Mouse (Mus musculus) heart, postnatal 25 days (tissue): Measurements from ENCODE around the gene Cnbp. TPM values are rescaled to one million over a fixed set of nuclear protein-coding genes. Genes with fewer than 3 reads are reported as not detected.
A peak's percentile ranks its signal among the peaks of the same experiment; 100 is the strongest.

Experiments
- DNase-seq: peaks from one replicate; pipeline ENCODE4 v3.0.0; 2022; ENCODE audit warnings: low spot score
- intact Hi-C: fragments of 180-260 bp; cut with DNase I; formaldehyde crosslinking; loops from one replicate; pipeline ENCODE4 v1.15.1; 2025
- total RNA-seq, 2 experiments: library from RNA; stranded (reverse); gene quantifications; 2 replicates each; pipeline ENCODE4 v1.2.3; 2021

Cnbp gene
- total RNA-seq, 2 experiments from 2014 or later: 279 to 311 TPM

DNA sequence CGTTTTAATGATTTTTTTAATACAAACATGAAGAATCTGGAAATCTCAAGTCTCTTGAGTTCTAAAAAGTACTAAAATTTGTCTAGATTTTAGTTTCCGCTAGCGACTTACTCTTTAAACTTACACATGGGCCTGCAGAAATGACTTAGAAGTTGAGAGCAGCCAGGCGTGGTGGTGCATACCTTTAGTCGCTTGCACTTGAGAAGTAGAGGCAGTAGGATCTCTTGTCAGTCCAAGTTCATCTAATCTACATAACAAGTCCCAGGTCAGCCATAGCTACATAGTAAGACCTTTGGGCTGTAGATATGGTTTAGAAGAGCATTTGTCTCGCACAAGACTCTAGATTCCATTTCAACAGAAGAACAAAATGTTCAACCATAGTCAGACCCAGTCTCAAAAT is 965 bp upstream of the Cnbp start:
- intact Hi-C loops: loop anchor here (2.0 kb wide), 1 partner anchor 35 kb away; the partner anchor contains the start of gene Copg1
- DNase-seq: no peak

DNA sequence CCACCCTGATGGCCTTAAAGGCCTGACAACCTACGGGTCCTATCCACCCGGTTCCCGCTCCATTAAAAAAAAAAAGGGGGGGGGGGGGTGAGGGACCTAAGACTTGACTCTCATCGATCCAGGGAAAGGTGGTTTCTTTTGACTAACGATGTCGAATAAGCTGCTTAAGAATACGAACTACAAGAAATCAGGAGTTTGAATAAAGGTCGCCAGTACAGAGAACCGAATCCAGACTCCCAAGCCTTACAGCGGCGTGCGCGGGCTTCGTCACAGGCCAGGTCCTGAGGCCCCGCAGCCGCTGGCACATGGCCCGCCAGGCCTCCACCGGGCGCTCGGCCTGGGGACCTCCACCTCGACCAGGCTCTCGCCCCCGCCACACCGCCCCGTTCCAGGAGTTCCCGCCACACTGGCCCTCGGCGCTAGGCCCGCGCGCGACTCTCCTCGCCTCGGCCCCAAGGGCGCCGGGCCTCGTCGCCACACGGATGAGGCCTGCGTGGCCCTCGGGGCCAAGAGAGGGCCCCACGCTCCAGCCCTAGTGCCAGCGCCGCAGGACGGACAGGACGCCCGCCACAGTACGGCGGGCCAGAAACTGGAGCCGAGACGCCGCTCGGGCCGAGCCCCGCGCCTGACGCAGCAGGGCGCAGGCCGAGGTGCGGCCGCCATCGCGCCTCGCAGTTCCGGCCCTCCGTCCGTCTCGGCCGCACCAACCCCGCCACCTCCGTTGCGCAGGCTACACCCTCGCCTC is 579 bp downstream of the Cnbp start:
- intact Hi-C loops: loop anchor here (2.0 kb wide), 1 partner anchor 36 kb away; the partner anchor contains the start of gene Copg1

DNA sequence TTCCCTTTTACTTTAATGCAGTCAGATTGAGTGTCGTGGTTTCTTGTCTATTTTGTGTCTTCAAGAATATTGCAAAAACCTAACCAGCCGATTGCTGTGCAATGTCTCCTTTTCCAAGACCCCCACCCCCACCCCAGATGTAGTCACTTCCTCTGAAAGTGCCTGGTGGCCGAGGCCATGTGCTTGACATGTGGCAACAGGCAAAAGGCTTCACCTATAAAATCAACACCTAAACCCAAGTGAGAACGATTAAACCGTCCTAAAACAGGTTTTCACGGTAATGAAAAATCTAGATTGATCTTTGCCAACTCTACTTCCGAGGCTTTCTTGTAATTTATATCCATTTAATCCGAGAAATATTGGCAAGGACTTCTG is 1.1 kb downstream of the Cnbp start:
- intact Hi-C loops: loop anchor here (2.0 kb wide), 1 partner anchor 37 kb away; the partner anchor contains the start of gene Copg1

More for the DNA sequence above, 579 bp downstream of the Cnbp start:
- DNase-seq: peak; percentile 35

DNA sequence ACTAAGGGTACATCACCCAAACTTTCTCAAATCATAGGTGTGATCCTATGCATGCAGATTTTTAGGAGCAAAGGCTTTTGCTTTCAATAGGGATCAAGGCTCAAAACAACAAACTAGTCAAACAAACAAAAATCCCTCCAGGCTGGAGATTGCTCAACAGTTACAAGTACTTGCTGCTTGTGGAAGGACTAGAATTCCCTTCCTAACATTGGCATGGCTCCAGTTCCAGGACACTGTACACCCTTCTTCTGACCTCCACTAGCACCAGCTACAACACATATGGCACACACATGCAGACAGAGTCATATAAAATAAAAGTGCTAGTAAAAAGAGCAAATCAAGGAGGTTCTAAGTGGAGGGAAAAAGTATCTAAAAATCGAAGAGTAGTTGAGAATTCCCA is 4.1 kb downstream of the Cnbp start:
- DNase-seq: no peak
- intact Hi-C loops: no loop called here

More for the DNA sequence above, 1.1 kb downstream of the Cnbp start:
- no peak for DNase-seq

DNA sequence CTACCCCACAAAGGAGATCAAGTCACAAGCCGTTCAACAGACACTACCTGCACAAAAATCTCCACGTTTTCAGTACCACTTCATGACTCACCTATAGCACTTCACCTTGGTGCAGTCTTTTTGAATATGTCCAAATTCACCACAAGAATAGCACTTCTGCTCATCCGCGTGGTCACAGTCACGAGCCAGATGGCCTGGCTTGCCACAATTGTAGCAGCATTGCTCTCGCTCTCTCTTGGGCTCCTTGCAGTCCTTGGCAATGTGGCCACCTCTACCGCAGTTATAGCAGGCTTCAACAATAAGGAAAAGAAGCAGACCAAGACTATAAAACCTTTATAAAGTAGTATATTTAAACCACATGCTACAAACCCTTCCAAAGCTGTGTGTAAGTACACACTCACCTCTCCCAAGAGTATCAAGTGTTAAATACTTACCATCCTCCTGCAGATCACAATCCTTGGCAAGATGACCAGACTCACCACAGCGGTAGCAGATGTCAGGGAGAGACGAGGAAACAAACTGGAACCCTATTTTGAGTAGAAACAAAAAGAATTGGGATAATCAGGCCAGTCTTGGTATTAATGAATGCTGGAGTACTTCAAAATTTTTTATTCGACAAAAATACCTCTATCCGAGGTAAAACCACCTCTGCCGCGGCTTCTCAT is 5.7 kb downstream of the Cnbp start:
- intact Hi-C loops: no loop called here
- DNase-seq: no peak

DNA sequence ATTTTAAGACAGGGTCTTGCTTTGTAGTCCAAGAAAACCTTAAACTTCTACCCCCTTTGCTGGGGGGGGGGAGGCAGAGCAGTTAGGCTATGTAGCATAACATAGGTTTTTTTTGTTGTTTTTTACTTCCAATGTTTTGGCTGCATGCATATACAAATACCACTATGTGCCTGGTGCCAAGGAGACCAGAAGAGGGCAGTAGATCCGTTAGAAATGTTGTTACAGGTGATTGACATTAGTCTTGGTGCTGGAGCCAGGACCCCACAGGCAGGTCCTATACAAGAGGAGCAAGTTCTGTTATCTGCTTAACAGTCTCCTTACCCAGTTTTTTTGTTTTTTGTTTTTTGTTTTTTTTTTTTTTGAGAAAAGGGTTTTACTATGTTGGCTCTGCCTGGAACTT is 8.7 kb downstream of the Cnbp start:
- intact Hi-C loops: no loop called here
- DNase-seq: no peak

DNA sequence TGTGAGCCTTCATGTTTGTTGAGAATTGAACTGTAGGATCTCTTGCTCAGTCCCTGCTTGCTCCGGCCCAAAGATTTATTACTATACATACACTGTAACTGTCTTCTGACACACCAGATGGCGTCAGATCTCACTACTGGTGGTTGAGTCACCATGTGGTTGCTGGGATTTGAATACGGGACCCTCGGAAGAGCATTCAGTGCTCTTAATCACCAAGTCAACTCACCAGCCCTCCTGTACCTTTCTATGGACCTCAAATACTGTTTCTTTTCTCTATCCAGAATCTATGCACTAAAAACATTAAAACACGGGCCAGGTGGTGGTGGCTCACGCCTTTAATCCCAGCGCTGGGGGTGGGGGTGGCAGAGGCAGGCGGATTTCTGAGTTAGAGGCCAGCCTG is 9.3 kb downstream of the Cnbp start:
- intact Hi-C loops: no loop called here
- DNase-seq: no peak

DNA sequence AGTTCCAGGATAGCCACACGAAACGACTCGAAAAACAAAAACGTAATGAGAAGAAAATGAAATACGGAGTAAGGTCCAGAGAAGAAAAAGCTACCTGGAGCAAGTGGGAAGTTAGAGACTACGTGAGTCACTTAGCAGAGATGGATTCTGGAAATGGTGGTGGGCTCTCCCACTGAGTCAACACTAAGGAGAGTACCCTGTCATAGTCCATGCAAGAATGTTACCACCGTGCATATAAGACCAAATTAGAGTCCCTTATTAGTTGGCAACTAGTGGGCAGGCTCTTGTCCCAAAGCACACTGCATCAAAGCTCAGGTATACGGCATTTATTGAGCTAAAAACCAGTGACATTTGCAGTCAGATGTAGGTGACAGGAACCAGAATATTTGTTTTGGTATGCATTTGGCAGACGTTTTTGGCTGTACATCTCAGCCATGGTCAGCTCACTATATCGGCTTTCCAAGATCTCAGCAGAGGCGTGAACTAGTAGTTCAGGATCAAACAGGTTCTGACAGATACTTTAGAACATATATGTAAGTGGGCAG is 11.0 kb downstream of the Cnbp start:
- intact Hi-C loops: loop anchor here (5.0 kb wide), 2 partner anchors 47 to 78 kb away; partner anchors contain the start of gene Copg1
- no peak for DNase-seq

DNA sequence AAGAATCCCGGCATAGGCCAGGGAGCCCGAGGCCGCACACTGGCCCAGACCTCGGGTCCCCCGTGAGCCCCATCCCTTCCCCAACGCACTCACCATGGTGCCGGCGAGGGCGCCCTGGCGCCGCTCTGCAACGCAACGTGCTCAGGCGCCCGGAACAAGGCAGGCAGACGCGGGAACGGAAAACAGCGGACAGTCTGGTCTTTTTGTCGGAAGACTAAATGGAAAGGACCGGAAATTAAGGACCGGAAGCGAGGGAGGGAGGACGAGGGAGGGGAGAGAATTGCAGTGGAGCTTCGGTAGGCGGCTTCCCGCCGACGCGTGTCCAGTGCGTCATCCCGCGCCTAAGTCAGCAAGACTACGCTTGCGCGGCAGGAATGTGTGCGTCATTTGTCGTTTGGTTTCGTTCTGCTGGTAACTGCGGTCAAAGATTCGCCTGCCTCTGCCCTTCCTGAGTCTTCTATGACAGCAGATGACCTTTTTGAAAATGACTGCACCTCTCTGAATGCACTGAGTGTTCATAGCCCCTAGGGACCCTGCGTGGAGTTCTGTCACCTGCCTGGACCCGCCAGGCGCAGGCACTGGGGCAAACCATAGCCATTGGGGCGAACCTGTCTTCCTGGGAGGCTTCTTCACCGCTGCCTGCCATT is 12.2 kb downstream of the Cnbp start, which contains the start of gene Isy1:
Isy1 (minus strand) TSS at position 248 of the 647 bp plus-strand sequence.
- intact Hi-C loops: loop anchor here (5.0 kb wide), 2 partner anchors 49 to 76 kb away; partner anchors contain the start of gene Copg1
- DNase-seq: peak; percentile 90

DNA sequence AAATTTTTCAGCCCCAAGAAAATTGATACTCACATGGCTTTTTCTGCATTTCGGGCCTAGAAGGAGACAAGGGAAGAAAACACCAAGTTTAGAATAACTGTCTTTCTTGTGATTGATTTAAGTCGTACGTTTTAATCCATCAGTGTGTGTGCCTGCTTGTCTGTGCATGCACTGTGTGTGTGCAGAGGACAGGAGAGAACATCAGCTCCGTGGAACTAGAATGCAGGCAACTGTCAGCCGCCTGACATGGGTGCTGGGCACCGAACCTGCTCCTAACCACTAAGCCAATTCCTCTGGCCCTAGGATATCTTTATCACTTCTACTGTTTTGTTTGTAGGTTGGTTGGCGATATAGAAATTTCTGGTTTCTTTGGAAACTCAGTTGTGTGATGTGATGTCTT is 15.2 kb downstream of the Cnbp start, which contains the start of gene Gm45140:
Gm45140 (minus strand) TSS at position 101 of the 400 bp plus-strand sequence.
- no peak for DNase-seq
- intact Hi-C loops: loop anchor here (5.0 kb wide), 2 partner anchors 52 to 73 kb away; partner anchors contain the start of gene Copg1

DNA sequence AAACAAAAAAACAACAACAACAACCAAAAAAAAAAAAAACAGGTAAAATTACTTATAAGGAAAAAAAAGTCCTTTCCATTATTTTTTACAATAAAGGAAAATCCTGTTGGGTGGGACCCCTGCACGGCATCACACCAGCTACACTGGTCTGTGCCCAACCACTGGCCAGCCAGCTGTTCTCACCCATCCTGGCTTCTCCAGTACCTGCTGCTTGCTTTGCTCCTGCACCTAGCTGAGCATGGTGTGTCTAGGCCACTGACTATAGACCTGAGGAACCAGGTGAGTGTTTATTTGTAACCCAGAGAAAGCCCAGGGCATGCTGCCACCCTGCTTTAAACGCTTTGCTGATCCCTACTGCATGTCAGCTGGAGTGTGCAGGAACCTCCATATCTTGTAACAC is 30.5 kb downstream of the Cnbp start:
- DNase-seq: no peak
- intact Hi-C loops: no loop called here

DNA sequence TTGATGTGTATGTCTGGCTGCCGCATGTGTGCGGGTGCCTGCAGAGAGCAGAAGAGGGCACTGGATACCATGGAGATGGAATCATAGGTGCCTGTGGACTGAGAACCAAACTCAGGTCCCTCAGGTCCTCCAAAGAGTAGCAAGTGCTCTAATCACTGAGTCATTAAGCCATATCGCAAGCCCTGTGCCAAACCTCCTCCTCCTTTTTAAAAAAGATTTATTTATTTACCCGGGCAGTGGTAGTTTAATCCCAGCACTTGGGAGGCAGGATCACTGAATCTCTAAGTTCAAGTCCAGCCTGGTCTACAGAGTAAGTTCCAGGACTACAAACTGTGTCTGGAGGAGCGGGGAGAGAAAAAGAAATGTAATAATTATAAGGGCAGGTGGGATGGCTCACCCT is 36.4 kb downstream of the Cnbp start:
- intact Hi-C loops: no loop called here
- DNase-seq: no peak

DNA sequence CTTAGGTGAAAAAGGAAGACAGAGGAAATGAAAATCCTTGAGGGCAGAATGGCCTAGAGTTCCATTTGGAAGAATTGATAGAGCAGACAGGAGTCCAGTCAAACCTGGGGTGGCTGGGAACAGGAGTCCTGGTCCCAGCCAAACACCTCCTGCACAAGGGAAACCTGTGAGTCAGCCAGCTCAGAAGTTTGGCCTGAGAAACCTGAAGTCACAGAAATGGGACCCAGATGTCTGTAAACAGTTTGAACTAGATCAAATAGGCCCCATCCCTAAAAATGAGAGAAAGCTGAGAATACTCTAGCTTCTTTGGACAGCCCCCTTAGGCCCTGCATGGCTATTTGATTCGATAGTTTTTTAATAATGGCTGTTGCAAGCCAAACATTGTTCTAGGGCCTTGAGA is 38.2 kb downstream of the Cnbp start:
- intact Hi-C loops: no loop called here

DNA sequence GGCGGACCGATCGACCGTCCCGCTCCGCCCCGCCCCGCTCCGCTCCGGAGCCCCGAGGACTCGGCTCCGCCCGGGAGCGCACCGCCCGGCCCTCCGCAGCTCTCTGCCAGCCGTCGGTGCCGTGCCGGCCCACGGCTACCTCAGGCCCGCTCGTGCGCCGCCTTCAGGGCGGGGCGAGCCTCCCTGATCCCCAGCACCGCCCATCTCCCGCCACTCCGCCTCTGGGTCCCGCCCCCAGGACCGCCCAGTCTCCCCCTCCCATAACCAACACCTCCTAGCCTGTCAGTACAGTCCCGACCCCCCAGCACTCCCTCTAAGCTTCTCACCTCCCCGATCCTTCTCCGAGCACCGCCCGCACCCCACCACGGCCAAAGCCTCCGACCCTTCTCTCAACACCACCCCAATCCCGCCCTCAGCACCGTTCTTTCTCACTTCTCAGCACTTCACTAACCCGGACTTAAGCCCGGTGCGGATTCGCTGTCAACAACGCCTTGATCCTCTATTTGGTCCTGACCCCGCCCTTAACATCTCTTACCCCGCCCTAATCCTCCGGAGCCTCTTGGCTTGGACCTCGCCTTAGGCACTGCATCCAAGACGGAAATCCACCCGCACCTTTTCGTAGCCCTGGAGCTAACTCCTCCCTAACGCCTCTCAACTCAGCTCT is 39.1 kb downstream of the Cnbp start, which contains the start of gene Rab43:
Rab43 (minus strand) TSS at position 490 of the 664 bp plus-strand sequence.
- intact Hi-C loops: no loop called here

More for the DNA sequence above, 38.2 kb downstream of the Cnbp start:
- DNase-seq: no peak

DNA sequence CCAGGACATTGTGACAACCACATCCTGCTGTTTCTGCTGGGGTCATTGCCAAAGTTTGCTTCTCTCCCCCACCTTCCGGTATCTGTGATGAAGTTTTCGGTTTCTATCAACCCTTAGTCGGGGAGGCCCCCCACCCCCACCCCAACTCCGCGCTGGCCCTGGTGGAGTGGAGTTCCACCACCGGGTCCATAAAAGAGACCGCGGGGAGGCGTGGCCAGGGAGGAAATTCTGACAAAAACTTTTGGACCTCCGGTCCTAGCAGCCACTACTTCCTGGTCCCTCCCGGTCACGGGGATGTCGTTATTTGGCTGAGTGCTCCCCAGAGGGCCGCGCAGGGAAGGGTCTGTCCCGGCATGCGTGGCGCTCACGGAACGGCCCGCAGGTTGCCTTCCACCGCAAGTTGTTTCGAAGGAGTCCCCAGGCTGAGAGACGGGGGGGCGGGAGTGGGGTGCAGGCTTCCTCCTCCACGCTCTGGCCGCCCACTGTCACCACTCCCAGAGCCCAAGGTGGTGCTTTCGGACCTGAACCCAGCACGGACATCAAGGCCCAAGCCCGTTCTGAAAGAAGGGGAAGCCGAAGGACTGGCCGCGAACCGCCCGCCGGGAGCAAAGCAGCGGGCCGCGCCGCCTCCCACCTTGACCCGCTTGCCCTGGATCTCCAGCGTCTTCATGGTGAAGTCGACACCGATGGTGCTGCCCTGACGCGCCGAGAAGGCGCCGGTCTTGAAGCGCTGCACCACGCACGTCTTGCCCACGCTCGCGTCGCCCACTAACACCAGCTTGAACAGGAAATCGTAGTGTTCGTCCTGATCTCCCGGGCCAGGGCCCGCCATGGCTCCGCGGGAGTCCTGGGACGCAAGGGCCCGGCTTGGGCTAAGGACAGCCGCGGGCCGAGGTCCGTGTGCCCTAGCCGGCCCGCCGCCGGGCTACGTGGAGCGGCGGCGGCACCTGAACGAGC is 39.9 kb downstream of the Cnbp start:
- DNase-seq: peak; percentile 70
- intact Hi-C loops: no loop called here

More for the DNA sequence above, 39.1 kb downstream of the Cnbp start, which contains the start of gene Rab43:
- DNase-seq: peak; percentile 93

DNA sequence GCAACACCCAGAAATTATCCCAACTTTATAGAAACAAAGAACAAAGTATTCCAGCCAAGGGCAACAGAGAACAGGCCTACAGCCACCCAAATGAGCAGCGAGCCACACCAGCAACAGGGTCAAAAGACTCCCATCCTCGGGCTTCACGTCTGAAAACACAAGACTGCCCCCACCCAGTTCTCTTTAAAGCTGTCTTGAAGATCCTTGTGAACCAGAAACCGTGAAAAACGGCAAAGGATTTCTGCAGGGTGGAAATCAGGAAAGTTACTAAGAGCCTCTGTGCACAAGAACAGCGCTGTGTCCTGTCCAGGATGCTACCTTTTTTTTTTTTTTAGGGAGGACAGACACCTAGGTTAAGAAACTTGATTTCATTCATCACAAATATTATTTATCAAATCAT is 40.6 kb downstream of the Cnbp start:
- DNase-seq: no peak
- intact Hi-C loops: no loop called here

DNA sequence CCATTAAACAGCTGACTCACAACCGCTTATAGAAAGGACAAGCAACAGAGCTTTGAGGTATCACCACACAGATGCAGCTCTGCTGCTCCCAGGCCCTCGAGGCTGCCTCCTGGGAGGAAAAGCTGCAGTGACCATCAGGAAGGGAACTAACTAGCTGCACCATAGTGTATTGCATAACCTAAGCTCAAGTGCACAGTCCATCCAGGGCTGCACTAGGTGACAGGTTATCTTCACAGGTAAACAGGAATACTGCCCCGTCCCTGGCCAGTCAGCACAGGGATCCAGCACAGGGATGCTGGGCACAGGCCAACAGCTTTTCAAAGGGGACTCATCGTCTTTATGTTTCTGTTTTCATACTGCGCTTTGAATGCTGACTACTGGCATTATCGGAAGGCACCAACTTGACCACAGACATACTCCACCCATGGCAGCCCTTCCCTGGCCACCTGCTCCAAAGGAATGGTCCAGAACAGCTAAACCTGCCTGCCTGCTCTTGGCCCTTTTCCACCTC is 41.2 kb downstream of the Cnbp start:
- intact Hi-C loops: no loop called here

DNA sequence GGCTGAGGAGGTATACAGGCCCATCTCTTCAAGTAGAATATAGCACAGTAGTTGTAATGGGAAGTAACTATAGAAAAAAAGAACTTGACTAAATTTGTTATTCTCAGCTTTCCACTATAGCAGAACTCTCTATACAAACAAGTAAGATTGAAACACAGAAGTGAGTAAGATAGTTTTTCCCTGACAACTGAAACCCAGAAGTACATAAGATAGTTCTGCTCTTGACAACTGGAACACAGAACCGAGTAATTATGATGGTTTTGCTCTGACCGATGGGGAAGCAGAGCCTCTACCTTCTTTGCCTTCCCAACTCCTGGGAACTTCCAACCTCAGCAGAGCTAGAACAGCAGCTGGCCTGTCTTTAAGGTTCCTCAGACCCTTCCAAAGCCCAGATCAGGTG is 41.8 kb downstream of the Cnbp start:
- intact Hi-C loops: no loop called here
- DNase-seq: no peak

More for the DNA sequence above, 41.2 kb downstream of the Cnbp start:
- no peak for DNase-seq
